Comparison of ENCODE assay signal across 14 mouse cellular contexts in the genomic region with DNA sequence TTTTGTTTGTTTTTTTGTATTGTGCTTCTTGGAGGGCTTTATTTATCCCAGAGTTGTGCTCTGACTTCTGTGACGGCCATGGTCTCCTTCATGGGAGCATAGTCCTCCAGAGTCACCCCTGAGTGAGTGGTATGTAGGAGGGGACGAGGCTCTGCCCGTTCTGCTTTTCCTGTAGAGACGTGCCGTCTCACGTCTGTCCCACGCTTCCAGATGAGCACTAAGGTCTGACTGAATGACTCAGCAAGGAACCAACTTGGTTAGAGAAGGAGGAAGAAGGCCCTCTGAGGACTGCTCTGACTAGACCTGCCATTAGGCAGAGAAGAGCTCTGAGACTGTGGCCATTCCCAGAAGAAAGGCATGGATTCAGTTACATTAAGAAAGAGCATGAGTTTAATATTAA.
A peak's percentile ranks its signal among the peaks of the same experiment; 100 is the strongest.
DNase-seq lines count a peak whose midpoint lies in the region; ATAC-seq and TF ChIP-seq lines count a peak whose summit lies in the region.
"Had no signal": no experiment of that assay in that cellular context is flagged by ENCODE, and none has a peak within 500 bp of the region (broad histone marks: within the 10 kb centered on the region; RNA-seq: fewer than 3 reads in every experiment).

No protein-coding gene starts in this region.

- ATAC-seq in forebrain, embryonic 12.5 days (ENCODE audit: low FRiP score) = no peak
- ATAC-seq in forebrain, postnatal 0 days = no peak
- 0 out of 2 replicates have a peak, but pooled peaks have one; percentile 58 for ATAC-seq in erythroid progenitor cell, adult 5-6 weeks (replicated peaks; ENCODE audit: low FRiP score, poor library complexity, severe bottlenecking)
- ATAC-seq in monocyte, adult 5-6 weeks (replicated peaks; ENCODE audit: insufficient number of reproducible peaks, low FRiP score, low TSS enrichment, poor library complexity, severe bottlenecking) = peak; percentile 84
- ATAC-seq: Patski had no signal

- 0 out of 2 replicates have a peak overlapping the region, but pooled peaks have one; percentile 20 for H3K27ac ChIP-seq in forebrain, embryonic 12.5 days
- no peak overlapping the region for H3K27ac ChIP-seq in forebrain, postnatal 0 days (ENCODE audit: low read depth, low read length)

- no peak overlapping the region for H3K4me3 ChIP-seq in forebrain, embryonic 12.5 days (replicated peaks)
- no peak overlapping the region for H3K4me3 ChIP-seq in forebrain, postnatal 0 days (ENCODE audit: low read depth, low read length)

- H3K27me3 ChIP-seq in forebrain, embryonic 12.5 days = no peaks in the 10 kb centered on the region
- no peaks in the 10 kb centered on the region for H3K27me3 ChIP-seq in forebrain, postnatal 0 days (ENCODE audit: insufficient read depth, low read length)
- H3K27me3 ChIP-seq: Patski had no signal

- 83% methylated on average over 7 of the region's 7 CpGs for WGBS in forebrain, embryonic 12.5 days
- WGBS in forebrain, postnatal 0 days = 72% methylated on average over 7 of the region's 7 CpGs

- no peak for TF ChIP-seq CTCF in forebrain, postnatal 0 days (IDR thresholded peaks at IDR 0.05; ENCODE audit: low read depth)

- no peak overlapping the region for H3K4me2 ChIP-seq in forebrain, embryonic 12.5 days
- no peak overlapping the region for H3K4me2 ChIP-seq in forebrain, postnatal 0 days (ENCODE audit: low read depth)

- H3K9ac ChIP-seq in forebrain, embryonic 12.5 days = no peak overlapping the region
- no peak overlapping the region for H3K9ac ChIP-seq in forebrain, postnatal 0 days

- peaks cover 26% of the 10 kb centered on the region for H3K4me1 ChIP-seq in forebrain, embryonic 12.5 days
- H3K4me1 ChIP-seq in forebrain, postnatal 0 days (ENCODE audit: insufficient read depth) = peaks cover 16% of the 10 kb centered on the region

- peaks cover 19% of the 10 kb centered on the region; the same call in 1 of the 2 replicates for H3K36me3 ChIP-seq in forebrain, embryonic 12.5 days (replicated peaks)
- H3K36me3 ChIP-seq in forebrain, postnatal 0 days (ENCODE audit: insufficient read depth) = peaks cover 9% of the 10 kb centered on the region

- H3K9me3 ChIP-seq in forebrain, embryonic 12.5 days = no peaks in the 10 kb centered on the region
- H3K9me3 ChIP-seq in forebrain, postnatal 0 days (ENCODE audit: low read length) = no peaks in the 10 kb centered on the region

- no peak for DNase-seq in forebrain, postnatal 0 days
- DNase-seq in lung, postnatal 36 days = peak; percentile 25
- DNase-seq in lung, postnatal 14 days = no peak
- no peak for DNase-seq in c-Kit-positive CD71-positive TER-119-positive erythroid progenitor cells, embryonic 14.5 days (ENCODE audit: low spot score)
- DNase-seq in lung, postnatal 4 days = no peak
- DNase-seq: adrenal gland, postnatal 36 days; cerebellum, postnatal 25 days; heart, postnatal 36 days; kidney, postnatal 14 days; thymus, postnatal 14 days had no signal

Comparison
In these comparisons a context has a peak if more than half of its experiments do, and no peak if none do; other contexts are left out.
1. ATAC-seq: peak in erythroid progenitor cell, adult 5-6 weeks (single experiment) and monocyte, adult 5-6 weeks (single experiment); none in forebrain, embryonic 12.5 days (single experiment) and forebrain, postnatal 0 days (single experiment).